Mouse (Mus musculus) liver, embryonic 14.5 days (tissue): Measurements from ENCODE around the gene Ccr8.

Experiments
- CTCF ChIP-seq: IDR thresholded peaks from 2 replicates; pipeline ENCODE4 v1.5.1; 2016; ENCODE audit warnings: antibody characterized with exemption, low read depth, control low read depth
- EP300 ChIP-seq: IDR thresholded peaks from 2 replicates; pipeline ENCODE4 v1.6.1; 2016; ENCODE audit warnings: antibody characterized with exemption, low read depth

- peak; percentile 87 for TF ChIP-seq CTCF
- no peak for TF ChIP-seq EP300
Measured at GRCm38 (mm10) chr9:120140652-120141051, 48.7 kb downstream of the Ccr8 start.
